Mouse (Mus musculus) c-Kit-negative CD71-positive TER-119-positive erythroid progenitor cells, embryonic 14.5 days (primary cell): Measurements from ENCODE around the gene Tef.
A peak's percentile ranks its signal among the peaks of the same experiment; 100 is the strongest.

Source experiments
- DNase-seq: peaks from one replicate; pipeline ENCODE4 v3.0.0-alpha.2; 2013; ENCODE audit warnings: low read depth, low spot score

Tef gene

DNA sequence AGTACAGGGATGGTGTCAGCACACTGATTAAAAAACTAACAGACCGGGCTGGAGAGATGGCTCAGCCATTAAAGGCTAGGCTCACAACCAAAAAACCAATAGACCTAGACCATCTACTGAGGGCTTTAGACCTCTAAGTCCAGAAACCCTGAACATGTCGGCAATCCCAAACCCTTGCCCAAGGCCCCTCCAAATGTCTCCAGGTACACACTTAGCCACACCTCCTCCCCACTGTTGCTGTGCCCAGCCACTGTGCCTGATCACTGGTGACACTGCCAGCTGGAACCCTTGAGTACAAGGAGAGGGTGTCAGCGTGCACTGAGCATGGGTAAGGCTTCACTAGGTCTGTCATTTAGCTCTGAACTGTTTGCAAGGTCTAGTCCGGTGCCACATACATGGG is 3.8 kb upstream of the Tef start:
- DNase-seq, result no peak

GRCm38 (mm10) chr15:81800391-81800790 is 1.8 kb upstream of the Tef start:
- no peak for DNase-seq

GRCm38 (mm10) chr15:81802941-81803351 is 725 bp downstream of the Tef start:
- DNase-seq, result no peak

- no peak for DNase-seq
Measured at GRCm38 (mm10) chr15:81803425-81803951, 1.3 kb downstream of the Tef start.

GRCm38 (mm10) chr15:81804172-81804571 is 2.0 kb downstream of the Tef start:
- DNase-seq, result no peak

GRCm38 (mm10) chr15:81804883-81805282 is 2.7 kb downstream of the Tef start:
- no peak for DNase-seq

- DNase-seq, result no peak
Measured at GRCm38 (mm10) chr15:81805624-81806023, 3.4 kb downstream of the Tef start.

DNA sequence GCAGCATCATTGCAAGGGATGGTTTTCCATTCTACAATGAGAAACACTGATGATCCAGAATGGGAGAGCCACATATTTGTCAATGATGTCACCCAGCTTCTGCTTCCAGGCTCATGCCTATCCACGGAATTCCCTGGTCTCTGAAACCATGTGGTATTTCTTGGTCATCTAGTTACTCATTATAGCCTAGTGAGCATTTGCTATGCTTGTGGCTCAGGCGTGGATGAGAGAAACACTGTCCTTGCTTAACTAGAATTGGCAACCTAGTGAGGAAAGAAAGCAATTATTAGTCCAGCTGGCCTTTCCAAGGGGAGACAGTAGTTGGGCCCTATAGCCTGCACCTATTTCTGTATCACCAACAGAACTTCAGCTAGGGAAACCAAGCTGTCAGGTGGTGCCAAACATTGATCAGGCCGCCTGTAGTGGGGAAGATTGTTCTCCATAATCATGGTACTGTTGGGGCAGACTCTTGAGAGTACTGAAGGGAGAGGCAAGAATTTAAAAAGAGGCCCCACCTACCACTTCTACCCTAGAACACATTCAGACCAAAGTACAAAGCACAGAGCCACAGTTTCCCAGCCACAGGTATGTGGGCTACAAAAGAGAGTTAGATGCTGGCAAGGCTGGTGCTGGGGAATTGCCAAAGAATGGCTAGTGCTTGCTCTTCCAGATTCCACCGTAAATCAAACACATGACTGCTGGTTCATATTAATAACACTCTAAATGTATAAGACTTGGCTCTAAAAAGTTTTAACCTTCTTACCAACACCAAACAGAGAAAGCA is 4.6 kb downstream of the Tef start:
- DNase-seq, result no peak

DNA sequence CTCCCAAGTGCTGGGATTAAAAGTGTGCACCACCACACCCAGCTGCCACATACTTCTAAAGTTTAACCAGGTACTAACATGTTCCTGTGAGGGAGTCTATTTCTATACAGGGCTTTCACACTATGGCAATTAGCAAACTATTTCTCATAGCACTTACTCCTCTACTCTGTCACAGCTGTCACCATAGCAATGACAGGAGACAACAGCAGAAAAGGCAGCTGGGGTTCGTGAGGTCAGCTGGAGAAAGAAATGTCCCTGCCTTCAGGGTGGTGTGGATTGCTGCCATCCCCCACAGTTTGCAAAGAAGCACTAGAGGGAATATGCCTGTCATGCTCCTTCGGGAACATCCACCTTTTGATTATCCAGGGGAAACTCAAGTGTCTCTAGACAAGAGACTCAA is 6.6 kb downstream of the Tef start:
- no peak for DNase-seq

DNA sequence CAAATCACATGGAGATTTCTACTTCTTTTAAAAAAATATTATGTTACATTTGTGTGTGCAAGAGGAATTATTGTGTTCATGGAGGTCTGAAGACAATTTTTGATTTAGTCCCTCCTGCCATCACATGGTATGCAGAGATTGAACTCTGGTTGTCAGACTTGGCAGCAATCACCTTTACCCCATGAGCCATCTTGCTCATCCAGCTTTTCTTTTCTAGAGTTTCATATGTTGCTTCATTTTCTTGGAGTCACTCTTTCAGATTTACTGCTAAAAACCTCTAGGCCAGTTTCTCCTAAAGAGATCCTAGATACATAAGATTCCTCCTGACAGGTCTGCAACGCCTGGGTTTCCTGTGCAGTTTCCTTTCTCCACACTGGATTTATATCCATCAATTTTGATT is 7.3 kb downstream of the Tef start:
- no peak for DNase-seq

GRCm38 (mm10) chr15:81810150-81810549 is 7.9 kb downstream of the Tef start:
- DNase-seq, result no peak

GRCm38 (mm10) chr15:81810671-81811598 is 8.7 kb downstream of the Tef start:
- DNase-seq, result peak; percentile 92

DNA sequence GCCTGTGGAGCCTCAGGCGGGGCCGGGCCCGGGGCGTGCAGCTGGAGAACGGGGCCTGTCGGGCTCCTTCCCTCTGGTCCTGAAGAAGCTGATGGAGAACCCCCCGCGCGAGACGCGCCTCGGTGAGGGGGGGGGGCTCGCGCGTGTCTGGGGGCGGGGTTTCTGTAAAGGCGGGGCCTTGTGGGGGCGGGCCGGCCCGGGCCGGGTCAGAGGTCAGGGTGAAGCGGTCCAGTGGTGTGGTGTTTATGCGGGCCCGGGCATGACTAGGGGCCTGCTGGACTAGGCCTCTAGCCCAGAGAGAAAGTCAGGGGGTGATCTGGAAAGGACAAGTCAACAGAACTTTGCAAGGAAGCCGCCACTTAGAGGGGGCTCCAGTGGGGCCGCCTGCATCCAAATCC is 9.4 kb downstream of the Tef start:
- DNase-seq, result no peak

DNA sequence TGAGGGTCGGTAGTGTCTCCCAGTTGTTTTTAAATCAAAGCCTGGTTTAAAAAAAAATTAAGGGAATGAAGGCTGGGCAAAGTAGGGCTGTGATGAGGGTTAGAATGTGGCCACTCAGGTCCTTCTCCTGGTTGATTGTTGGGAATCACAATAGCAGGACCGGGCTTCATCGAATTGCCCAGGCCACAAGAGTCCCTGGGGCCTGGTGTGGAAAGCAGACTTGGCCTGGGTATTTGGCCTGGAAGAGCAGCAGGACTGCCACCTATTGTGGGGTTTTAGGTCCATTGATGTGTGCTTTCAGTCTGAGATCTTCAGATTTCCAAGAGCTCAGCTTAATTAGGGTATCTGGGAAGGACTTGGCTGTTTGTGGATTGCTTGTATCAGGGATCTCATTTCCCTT is 10.1 kb downstream of the Tef start:
- DNase-seq, result no peak

DNA sequence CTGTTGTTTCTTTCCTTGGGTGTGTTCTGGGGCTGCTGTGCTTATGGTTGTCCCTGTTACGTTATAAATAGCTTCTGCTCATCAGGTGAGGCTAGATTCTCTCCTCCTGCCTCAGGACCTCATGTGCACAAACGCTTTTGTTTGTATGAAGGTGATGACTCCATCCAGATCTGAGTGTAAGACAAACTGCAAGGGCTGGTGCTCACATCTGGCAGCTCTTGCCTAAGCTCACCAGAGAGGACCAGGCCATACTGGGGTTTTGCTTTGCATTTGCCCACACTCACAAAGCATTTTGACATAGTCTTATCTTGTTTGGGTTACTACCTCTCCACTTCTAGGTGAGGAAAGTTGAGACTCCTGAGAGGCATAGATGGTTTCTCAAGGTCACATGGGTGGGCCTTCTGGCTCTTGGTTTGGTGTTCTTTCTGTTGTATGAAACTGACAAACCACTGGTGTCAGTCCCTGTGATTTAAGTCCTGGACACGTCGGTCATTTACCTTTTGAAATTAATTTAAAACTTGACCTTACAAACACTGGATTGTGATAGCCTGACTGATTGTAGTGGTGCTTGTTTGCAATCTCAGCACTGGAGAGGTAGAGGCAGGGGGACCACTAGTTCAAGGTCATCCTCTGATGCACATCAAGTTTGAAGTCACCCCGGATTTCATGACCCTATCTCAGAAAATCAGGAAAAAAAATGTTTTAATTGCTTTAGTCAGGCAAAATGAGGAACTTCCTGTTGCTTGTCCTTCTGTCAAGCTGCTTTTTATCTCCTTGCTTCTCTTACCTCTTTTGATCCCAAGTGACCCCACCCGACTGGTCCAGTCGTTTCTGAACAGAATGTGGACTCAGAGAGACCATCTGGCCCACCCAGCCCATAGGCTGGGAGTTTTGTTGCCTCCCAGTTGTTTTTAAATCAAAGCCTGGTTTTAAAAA is 10.7 kb downstream of the Tef start:
- DNase-seq, result no peak

DNA sequence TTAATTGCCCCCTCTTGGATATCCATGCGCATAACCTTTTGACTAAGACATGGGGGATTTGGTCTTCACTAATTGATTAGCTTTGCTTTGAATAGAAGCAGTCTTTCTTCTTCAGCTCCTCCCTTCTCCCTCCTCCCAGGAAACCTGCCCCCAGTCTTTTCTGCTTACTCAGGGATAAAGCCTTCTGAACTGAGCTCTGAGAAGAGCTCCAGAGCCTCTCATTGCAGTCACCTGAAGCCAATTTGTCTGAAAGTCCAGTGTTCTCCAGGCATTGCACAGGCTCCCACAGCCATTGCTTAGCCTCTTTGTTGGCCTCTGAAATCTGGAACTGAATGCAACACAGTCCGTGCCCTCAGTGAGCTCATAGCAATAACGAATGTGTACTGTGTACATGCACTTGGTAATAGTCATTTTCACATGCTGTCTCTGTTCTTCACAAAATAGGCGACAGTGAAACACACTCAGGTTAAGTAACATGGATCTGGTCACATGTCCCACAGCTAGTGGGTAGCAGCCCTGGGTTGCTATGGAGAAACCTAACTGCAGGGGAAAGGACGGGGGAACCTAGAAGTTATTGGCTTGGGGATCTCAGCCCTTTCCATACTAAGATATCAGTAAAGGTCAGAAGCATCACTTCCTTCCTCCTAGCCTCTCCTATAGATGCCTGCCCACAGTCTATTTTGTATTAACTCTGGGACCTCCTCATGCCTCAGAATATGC is 11.9 kb downstream of the Tef start:
- DNase-seq, result no peak

- no peak for DNase-seq
Measured at GRCm38 (mm10) chr15:81814716-81815370, 12.6 kb downstream of the Tef start.

DNA sequence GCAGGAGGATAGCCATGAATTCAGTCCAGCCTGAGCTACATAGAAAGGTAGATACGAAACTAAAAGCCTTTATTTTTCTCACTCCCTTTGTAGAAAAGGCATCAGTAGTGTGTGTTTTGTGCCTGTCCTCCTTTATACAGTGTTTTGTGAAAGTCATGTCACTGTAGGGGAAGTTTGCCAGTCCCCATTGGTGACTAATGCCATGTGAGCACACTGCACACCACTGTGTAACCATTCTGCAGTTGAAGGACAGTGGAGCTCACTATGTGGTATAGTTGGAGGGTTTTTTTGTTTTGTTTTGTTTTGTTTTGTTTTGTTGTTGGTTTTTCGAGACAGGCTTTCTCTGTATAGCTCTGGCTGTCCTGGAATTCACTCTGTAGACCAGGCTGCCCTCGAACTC is 16.2 kb downstream of the Tef start:
- no peak for DNase-seq

DNA sequence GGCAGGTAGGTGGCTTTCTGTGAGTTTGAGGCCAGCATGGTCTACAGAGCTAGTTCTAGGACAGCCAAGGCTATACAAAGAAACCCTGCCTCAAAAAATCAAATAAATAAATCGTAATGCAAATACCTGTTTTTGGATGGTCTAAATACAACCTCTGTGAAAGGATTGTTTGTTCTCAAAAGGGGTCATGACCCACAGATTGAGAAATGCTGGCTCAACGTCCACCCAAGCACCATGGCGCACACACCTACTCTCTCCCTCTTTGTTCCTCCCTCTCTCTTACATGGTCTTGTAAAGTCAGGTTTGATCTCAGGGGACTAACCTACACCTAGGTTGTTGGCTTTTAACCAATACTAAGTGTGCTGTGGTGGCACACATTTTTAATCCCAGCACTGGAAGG is 20.4 kb downstream of the Tef start:
- DNase-seq, result no peak

DNA sequence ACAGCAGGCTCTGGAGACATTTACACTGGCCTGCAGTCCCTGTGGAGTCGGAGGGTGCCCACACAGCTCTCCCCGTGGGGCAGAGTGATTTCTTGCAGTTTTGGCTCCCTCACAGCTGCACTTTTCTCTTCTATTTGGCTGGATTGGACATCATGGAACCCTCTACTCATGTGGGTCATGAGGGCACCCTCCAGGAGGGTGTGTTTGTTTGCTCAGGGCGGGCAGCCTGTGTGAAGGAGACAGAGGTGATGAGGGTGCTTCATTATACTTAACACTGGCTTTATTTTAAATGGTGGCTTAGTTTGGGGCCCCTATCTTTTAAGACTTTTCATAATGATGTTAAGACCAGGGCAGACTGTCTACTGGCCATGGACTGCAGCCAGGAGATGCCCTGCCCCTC is 22.6 kb downstream of the Tef start:
- DNase-seq, result no peak
